Mouse (Mus musculus) megakaryocyte, adult 5-6 weeks (primary cell): ENCODE results near the gene Rcan1. TPM values are rescaled to one million over a fixed set of nuclear protein-coding genes. Genes with fewer than 3 reads are reported as not detected.

Source experiments
- ATAC-seq: 2 replicates; pipeline ENCODE4 v1.8.0; 2016; ENCODE audit warnings: mild to moderate bottlenecking, inconsistent platforms; ENCODE audit not compliant: poor library complexity, severe bottlenecking
- total RNA-seq, 2 experiments: library from RNA; stranded (forward) in 1 of 2; stranded (reverse) in 1 of 2; fragments of 153-499, 151-499 nt in 1 of 2; fragments of 221-1000, 200-1000 nt in 1 of 2; gene quantifications; 2 replicates each; pipeline versions ENCODE4 v1.2.3 to v1.2.4; 2015 to 2017

The Rcan1 gene
- total RNA-seq, 2 experiments from 2014 or later = 8.8 to 11.5 TPM

GRCm38 (mm10) chr16:92355366-92355765 is 115.3 kb downstream of the Rcan1 start:
- no peak for ATAC-seq

GRCm38 (mm10) chr16:92353897-92354296 is 116.8 kb downstream of the Rcan1 start:
- ATAC-seq = no peak

GRCm38 (mm10) chr16:92353295-92353694 is 117.4 kb downstream of the Rcan1 start:
- ATAC-seq = no peak

- ATAC-seq = no peak
These were observed 121.7 kb downstream of the Rcan1 start for GRCm38 (mm10) chr16:92348941-92349340.

DNA sequence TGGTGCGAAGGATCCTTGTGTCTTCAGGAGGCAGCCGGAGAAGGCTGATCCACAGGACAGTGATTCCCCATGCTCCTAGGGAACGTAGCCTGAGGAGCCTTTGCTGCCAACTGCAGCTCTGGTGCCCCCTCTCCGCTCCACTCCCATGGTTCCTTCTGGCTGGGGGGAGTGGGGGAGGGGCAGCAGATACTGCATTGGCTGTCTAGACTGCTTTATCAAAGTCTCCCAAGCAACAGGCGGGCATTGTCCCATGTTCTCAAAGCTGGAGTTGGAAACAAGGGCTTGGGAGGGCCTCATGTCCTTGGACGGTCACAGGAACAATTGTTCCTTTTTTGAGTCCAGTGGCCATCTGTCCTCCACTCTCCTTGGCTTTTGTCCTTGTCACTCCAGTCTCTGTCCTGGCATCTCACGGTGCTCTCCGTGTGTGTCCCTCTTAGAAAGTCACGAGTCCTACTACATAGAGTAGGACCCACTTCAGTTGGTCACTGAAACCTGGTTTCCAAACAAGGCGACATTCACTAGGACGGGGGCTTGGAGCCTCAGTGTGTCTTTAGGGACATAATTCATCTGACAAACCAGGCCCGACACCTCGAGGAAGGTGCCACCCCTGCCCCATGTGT is 124.3 kb downstream of the Rcan1 start:
- no peak for ATAC-seq

- no peak for ATAC-seq
These were observed 125.5 kb downstream of the Rcan1 start for GRCm38 (mm10) chr16:92345177-92345576.

Other genes with a start within 250 kb of the Rcan1 start
- not detected in 2 replicates for gene Kcne2, start 178.5 kb downstream of the Rcan1 start, total RNA-seq (2015)
- not detected in 2 replicates for gene Kcne2, start 178.5 kb downstream of the Rcan1 start, total RNA-seq (2017)
- gene Smim11, start 169.6 kb downstream of the Rcan1 start, total RNA-seq (2015) = 68.8 and 83.8 TPM in 2 replicates
- gene Smim11, start 169.6 kb downstream of the Rcan1 start, total RNA-seq (2017) = 122 and 134 TPM in 2 replicates
- not detected in 2 replicates for gene Fam243, start 149.4 kb downstream of the Rcan1 start, total RNA-seq (2015)
- not detected in 2 replicates for gene Fam243, start 149.4 kb downstream of the Rcan1 start, total RNA-seq (2017)
- gene Kcne1, start 111.4 kb downstream of the Rcan1 start, total RNA-seq (2015) = not detected in 2 replicates
- gene Kcne1, start 111.4 kb downstream of the Rcan1 start, total RNA-seq (2017) = not detected in 2 replicates
- gene Clic6, start 14.9 kb upstream of the Rcan1 start, total RNA-seq (2015) = not detected in 2 replicates
- not detected in 2 replicates for gene Clic6, start 14.9 kb upstream of the Rcan1 start, total RNA-seq (2017)